Mouse (Mus musculus) limb, embryonic 14.5 days (tissue): ENCODE measurements around the gene Hlcs. TPM values are rescaled to one million over a fixed set of nuclear protein-coding genes. Genes with fewer than 3 reads are reported as not detected.

Source experiments
- ATAC-seq: fragments of 200-750 bp; cut with Nextera tagmentation; 2 replicates; pipeline ENCODE4 v1.8.0; 2017; ENCODE audit warnings: low read depth, moderate number of reproducible peaks, moderate TSS enrichment; ENCODE audit not compliant: low FRiP score
- DNase-seq: peaks from one replicate; pipeline ENCODE4 v3.0.0-alpha.2; 2015; ENCODE audit warnings: low spot score
- H3K27ac ChIP-seq: fragments of 300-500 bp; sonication (generic); replicated peaks from 2 replicates; pipeline ENCODE4 v1.5.1; 2014; ENCODE audit warnings: low read depth, mild to moderate bottlenecking, low read length, moderate library complexity, mixed read lengths
- H3K27me3 ChIP-seq: fragments of 300-500 bp; sonication (generic); 2 replicates; pipeline ENCODE4 v1.6.1; 2014; ENCODE audit warnings: low read length, mixed read lengths; ENCODE audit not compliant: control insufficient read depth, insufficient read depth
- H3K36me3 ChIP-seq: fragments of 300-500 bp; sonication (generic); 2 replicates; pipeline ENCODE4 v1.6.1; 2014; ENCODE audit warnings: mild to moderate bottlenecking, low read length, moderate library complexity, mixed read lengths; ENCODE audit not compliant: control insufficient read depth, insufficient read depth
- H3K4me1 ChIP-seq: fragments of 300-500 bp; sonication (generic); 2 replicates; pipeline ENCODE4 v1.6.1; 2014; ENCODE audit warnings: antibody characterized with exemption, low read length, mixed read lengths; ENCODE audit not compliant: control insufficient read depth, insufficient read depth
- H3K4me2 ChIP-seq: fragments of 300-500 bp; sonication (generic); replicated peaks from 2 replicates; pipeline ENCODE4 v1.6.1; 2014; ENCODE audit warnings: low read depth, mild to moderate bottlenecking, low read length, moderate library complexity; ENCODE audit not compliant: severe bottlenecking
- H3K4me3 ChIP-seq: fragments of 300-500 bp; sonication (generic); replicated peaks from 2 replicates; pipeline ENCODE4 v1.5.1; 2014; ENCODE audit warnings: low read length
- H3K9ac ChIP-seq: fragments of 300-500 bp; sonication (generic); 2 replicates; pipeline ENCODE4 v1.6.1; 2014; ENCODE audit warnings: mild to moderate bottlenecking, low read depth, low read length, moderate library complexity; ENCODE audit not compliant: severe bottlenecking
- H3K9me3 ChIP-seq: fragments of 300-500 bp; sonication (generic); 2 replicates; pipeline ENCODE4 v1.6.1; 2016; ENCODE audit warnings: low read length; ENCODE audit not compliant: control insufficient read depth
- POLR2A ChIP-seq: fragments of 200-500 bp; IDR thresholded peaks from 2 replicates; pipeline ENCODE4 v1.8.0; 2012; ENCODE audit warnings: inconsistent platforms, mild to moderate bottlenecking, moderate library complexity, borderline replicate concordance; ENCODE audit not compliant: insufficient read depth, insufficient read length; ENCODE audit errors: extremely low read depth
- WGBS: fragments of 180-500 bp; shearing (Covaris S2); extraction: QIAGEN DNeasy Blood & Tissue Kit; methylation state at CpG from one replicate; pipeline ENCODE4 v1.1.7; 2014; 5-methylcytosine and 5-hydroxymethylcytosine counted together
- polyA plus RNA-seq, 2 experiments: library from polyadenylated mRNA; depleted of rRNA in 1 of 2; stranded (reverse) in 1 of 2; unstranded in 1 of 2; fragments of >200 nt; fragmentation: Nextera tagmentation in 1 of 2; extraction: Ambion mirVana in 1 of 2; gene quantifications; 2 replicates each; pipeline versions ENCODE4 v1.2.1 to v1.2.3; 2012 to 2014

Hlcs gene
- polyA plus RNA-seq (2012; rRNA removed) = 6.1 and 7.1 TPM in 2 replicates
- polyA plus RNA-seq (2014; fragmentation: Nextera tagmentation; extraction: Ambion mirVana) = 6.3 and 6.4 TPM in 2 replicates

GRCm38 (mm10) chr16:94313229-94314030 is at the start of gene Hlcs:
Hlcs (minus strand) TSS chr16:94313571.
- peak; percentile 29; the same call in 1 of the 2 replicates for TF ChIP-seq POLR2A
- WGBS = 1% methylated on average over 58 of the region's 64 CpGs
- ATAC-seq (peak; percentile 91), DNase-seq (peak; percentile 98)
- H3K27ac ChIP-seq = peak within 1 kb of the TSS; percentile 99
- H3K4me3 ChIP-seq = peak within 1 kb of the TSS; percentile 56
- peak within 1 kb of the TSS; percentile 87 for H3K4me2 ChIP-seq
- H3K4me1 ChIP-seq = peaks cover 5% of the 10 kb centered on the region
- H3K36me3 ChIP-seq = no peaks in the 10 kb centered on the region
- peak within 1 kb of the TSS; percentile 71 for H3K9ac ChIP-seq
- no peaks in the 10 kb centered on the region for H3K9me3 ChIP-seq
- H3K27me3 ChIP-seq = no peaks in the 10 kb centered on the region

DNA sequence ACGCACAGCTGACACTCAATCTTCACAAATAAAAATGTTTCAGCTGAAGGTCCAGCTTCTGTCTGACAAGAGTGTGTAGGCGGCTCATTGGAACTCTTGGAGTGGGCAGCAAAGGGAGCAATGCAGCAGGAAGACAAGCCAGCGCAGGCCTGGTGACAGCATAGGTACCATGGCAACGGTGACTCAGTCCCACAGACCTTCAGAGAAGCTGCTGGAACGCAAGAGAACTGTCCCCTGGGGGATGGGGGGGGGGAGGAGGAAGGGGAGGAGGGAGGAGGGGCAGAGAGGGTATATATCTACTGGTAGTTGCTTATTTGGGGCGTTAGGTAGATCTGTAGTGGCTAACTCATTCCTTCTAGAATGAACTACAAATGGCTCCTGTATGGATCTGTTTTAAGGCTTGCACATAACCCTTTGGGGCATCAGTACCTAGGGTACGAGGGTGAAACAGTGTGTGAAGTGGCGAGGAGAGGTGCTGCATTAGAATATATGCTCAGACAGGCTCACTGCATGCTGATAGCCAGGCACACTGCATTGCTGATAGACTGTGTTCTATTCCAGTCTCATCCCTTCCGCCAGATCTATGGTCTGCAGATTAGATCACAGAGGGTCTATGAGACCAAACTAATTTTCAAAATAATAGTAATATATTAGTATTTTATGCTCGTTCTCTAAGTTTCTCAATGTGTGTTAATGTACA is 49.0 kb upstream of the Hlcs start:
- Histone ChIP-seq H3K4me2 (no peak overlapping the region), H3K36me3 (peaks cover 4% of the 10 kb centered on the region), H3K27me3 (no peaks in the 10 kb centered on the region), H3K4me1 (no peaks in the 10 kb centered on the region), H3K9me3 (no peaks in the 10 kb centered on the region), H3K4me3 (no peak overlapping the region), H3K27ac (0 out of 2 replicates have a peak overlapping the region, but pooled peaks have one; percentile 5), H3K9ac (no peak overlapping the region)
- DNase-seq (peak; percentile 35), ATAC-seq (no peak)
- TF ChIP-seq POLR2A = no peak
- 53% methylated on average over 10 of the region's 10 CpGs for WGBS

DNA sequence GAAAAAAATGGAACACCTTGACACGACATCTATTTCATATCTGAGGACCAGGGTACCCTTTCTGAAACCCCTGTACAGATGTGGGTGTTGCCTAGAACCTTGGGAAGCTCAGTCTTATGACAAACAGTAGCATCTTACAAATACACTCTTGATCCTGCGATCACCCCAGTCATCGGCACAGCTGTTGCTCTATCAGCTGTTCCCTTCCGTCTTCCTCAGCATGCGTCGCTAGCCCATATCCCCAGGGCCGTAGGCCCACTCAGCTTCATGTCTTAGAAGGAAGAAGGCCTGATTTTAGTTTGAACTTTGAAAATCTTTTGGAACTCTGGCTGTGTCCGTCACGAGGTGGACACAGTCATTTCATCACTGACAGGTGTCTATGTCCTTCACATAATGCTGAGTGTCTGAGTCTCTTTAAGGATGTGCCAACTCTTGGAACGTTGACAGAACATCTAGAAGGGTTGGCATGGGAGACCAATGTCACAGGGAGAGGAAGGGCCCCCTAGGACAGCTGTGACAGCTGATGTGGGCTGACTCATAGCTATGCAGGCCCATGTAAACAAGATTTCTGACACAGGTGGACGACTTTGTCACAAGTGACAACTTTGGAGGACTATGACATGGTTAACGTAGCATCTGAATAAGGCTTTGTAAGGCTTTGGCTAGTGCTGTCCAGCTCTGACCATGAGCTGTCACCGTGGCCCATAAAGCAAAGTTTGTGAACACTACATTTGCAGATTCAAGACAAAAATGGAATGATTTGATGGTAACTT is 47.4 kb upstream of the Hlcs start:
- Histone ChIP-seq H3K4me3 (no peak overlapping the region), H3K4me2 (no peak overlapping the region), H3K27ac (no peak overlapping the region), H3K36me3 (peaks cover 4% of the 10 kb centered on the region), H3K27me3 (no peaks in the 10 kb centered on the region), H3K4me1 (no peaks in the 10 kb centered on the region), H3K9ac (no peak overlapping the region), H3K9me3 (no peaks in the 10 kb centered on the region)
- DNase-seq (peak; percentile 57), ATAC-seq (peak; percentile 80)
- no peak for TF ChIP-seq POLR2A
- WGBS = 82% methylated on average over 13 of the region's 13 CpGs

DNA sequence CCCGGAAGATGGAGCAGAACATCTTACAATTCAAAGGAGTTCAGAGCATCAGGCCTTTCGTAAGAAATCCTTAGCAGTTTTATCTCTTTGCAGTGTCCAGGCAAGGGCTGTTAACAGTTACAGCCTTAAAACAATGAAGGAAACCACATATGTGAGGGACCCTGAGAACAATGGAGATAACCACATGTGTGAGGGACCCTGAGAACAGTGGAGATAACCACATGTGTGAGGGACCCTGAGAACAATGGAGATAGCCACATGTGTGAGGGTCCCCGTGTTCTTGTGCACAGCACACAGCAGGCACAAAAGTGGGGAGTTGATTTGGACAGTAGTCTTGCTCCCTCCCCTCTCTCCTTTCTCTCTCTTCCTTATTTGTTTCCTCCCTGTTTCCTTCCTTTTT is 44.7 kb upstream of the Hlcs start:
- Histone ChIP-seq H3K9ac (no peak overlapping the region), H3K4me2 (no peak overlapping the region), H3K36me3 (no peaks in the 10 kb centered on the region), H3K4me3 (no peak overlapping the region), H3K27ac (no peak overlapping the region), H3K27me3 (no peaks in the 10 kb centered on the region), H3K4me1 (no peaks in the 10 kb centered on the region), H3K9me3 (no peaks in the 10 kb centered on the region)
- DNase-seq (no peak), ATAC-seq (no peak)
- 83% methylated on average over 3 of the region's 3 CpGs for WGBS
- no peak for TF ChIP-seq POLR2A
